Mouse (Mus musculus): Measurements from ENCODE around the gene Apol9b.
"Not testable (repeated sequence)": the region's sequence is repeated elsewhere in the genome, so short reads cannot be mapped to it uniquely, and the experiment has no call there.

DNA sequence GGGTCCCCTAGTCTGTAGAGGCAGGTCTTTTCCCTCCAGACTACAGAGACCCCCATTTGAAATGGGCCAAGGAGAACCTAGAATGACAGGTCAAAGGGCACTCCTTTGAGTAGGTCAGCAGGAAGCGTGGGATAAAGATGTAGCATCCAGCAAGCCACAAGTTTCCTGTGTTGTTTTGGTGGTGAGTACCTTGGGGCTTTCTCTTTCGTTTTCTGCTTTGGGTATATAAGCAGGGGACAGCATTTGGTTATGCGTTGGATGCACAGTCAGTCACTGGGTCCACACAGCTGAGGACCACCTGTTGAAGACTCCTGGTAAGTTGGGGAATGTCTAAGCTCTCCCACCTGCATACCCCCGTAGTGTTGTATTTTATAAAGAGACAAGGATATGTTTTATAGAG is 30.2 kb upstream of the Apol9b start, which contains the start of gene Apol7e:
- not testable (repeated sequence) for TF ChIP-seq CTCF (conservative IDR thresholded peaks at IDR 0.05; ENCODE audit: low read length); NANOG (IDR thresholded peaks at IDR 0.05; ENCODE audit: borderline replicate concordance, low read length)
